Comparison of ENCODE assay signal across 15 mouse cellular contexts in genomic region chr6:43642375-43642774, GRCm38 (mm10). TPM values are rescaled to one million over a fixed set of nuclear protein-coding genes. Genes with fewer than 3 reads are reported as not detected.
DNase-seq lines count a peak whose midpoint lies in the region; ATAC-seq and TF ChIP-seq lines count a peak whose summit lies in the region.
"Had no signal": no experiment of that assay in that cellular context is flagged by ENCODE, and none has a peak within 500 bp of the region (broad histone marks: within the 10 kb centered on the region; RNA-seq: fewer than 3 reads in every experiment).

No protein-coding gene starts in this region.

- H3K27me3 ChIP-seq in G1E (ENCODE audit: insufficient read depth, low read length), result no peaks in the 10 kb centered on the region
- no peaks in the 10 kb centered on the region for H3K27me3 ChIP-seq in MEL (ENCODE audit: control insufficient read depth in 1 of 2, insufficient read depth in 2 of 2, low read length in 2 of 2)
- no peaks in the 10 kb centered on the region for H3K27me3 ChIP-seq in forebrain, embryonic 12.5 days
- H3K27me3 ChIP-seq: forebrain, embryonic 15.5 days; limb, embryonic 15.5 days; midbrain, embryonic 12.5 days had no signal

- H3K4me3 ChIP-seq in G1E (ENCODE audit: low read depth, low read length), result no peak overlapping the region
- no peak overlapping the region for H3K4me3 ChIP-seq in MEL (ENCODE audit: control insufficient read depth in 1 of 2, insufficient read depth in 1 of 2, low read depth in 2 of 2, low read length in 2 of 2)
- H3K4me3 ChIP-seq in forebrain, embryonic 12.5 days (replicated peaks), result no peak overlapping the region
- H3K4me3 ChIP-seq in gastrocnemius, adult 2 months, result no peak overlapping the region
- H3K4me3 ChIP-seq: forebrain, embryonic 15.5 days; limb, embryonic 15.5 days; midbrain, embryonic 12.5 days had no signal

- TF ChIP-seq CTCF in G1E (IDR thresholded peaks at IDR 0.05; ENCODE audit: low read depth, low read length) (no peak), MEL (IDR thresholded peaks at IDR 0.05 in 2 of 3, conservative IDR thresholded peaks at IDR 0.05 in 1 of 3; ENCODE audit: control insufficient read depth in 1 of 3, insufficient read depth in 1 of 3, low read depth in 2 of 3, low read length in 3 of 3, poor library complexity in 1 of 3, severe bottlenecking in 1 of 3) (no peak)
- no peak for TF ChIP-seq CTCF in gastrocnemius, adult 2 months (IDR thresholded peaks at IDR 0.05)

- H3K79me2 ChIP-seq in MEL (ENCODE audit: control insufficient read depth, insufficient read depth, low read length, poor library complexity), result no peaks in the 10 kb centered on the region; the same call in 1 of the 2 replicates

- peaks cover 7% of the 10 kb centered on the region for H3K36me3 ChIP-seq in G1E (replicated peaks)
- peaks cover 0 to 23% of the 10 kb centered on the region in 2 experiments; a peak in 2 of 4 replicates for H3K36me3 ChIP-seq in MEL (ENCODE audit: control insufficient read depth in 1 of 2, insufficient read depth in 2 of 2, low read length in 2 of 2)
- no peaks in the 10 kb centered on the region for H3K36me3 ChIP-seq in forebrain, embryonic 12.5 days (replicated peaks)
- H3K36me3 ChIP-seq: forebrain, embryonic 15.5 days; limb, embryonic 15.5 days; midbrain, embryonic 12.5 days had no signal

- TF ChIP-seq POLR2A in MEL (IDR thresholded peaks at IDR 0.05; ENCODE audit: control insufficient read depth in 1 of 2, insufficient read depth in 1 of 2, low read depth in 1 of 2, low read length in 2 of 2, poor library complexity in 1 of 2), result no peak

- WGBS in forebrain, embryonic 12.5 days, result 77% methylated on average over 5 of the region's 5 CpGs

- no peak for TF ChIP-seq EP300 in MEL (IDR thresholded peaks at IDR 0.05; ENCODE audit: low read depth in 1 of 2, low read length in 2 of 2)

- intact Hi-C loops in left cerebral cortex, postnatal 25 days (cut with DNase I), result loop anchor here (1.0 to 2.0 kb wide), 2 partner anchors 24 to 126 kb away; partner anchors contain the start of gene Tpk1
- intact Hi-C loops in gastrocnemius, adult 2 months (cut with DNase I), result no loop called here

- DNase-seq in layer of hippocampus, adult 11-12 months (ENCODE audit: low spot score), result peak; percentile 33
- DNase-seq in layer of hippocampus, postnatal 36 days, result no peak
- no peak for DNase-seq in G1E (ENCODE audit: low spot score)
- no peak for DNase-seq in MEL (ENCODE audit: low read depth, low spot score)
- DNase-seq in left cerebral cortex, postnatal 25 days (ENCODE audit: low spot score in 2 of 2), result peak; percentile 18 to 89
- no peak for DNase-seq in gastrocnemius, adult 2 months
- DNase-seq: cerebellum, adult 11 months; cerebellum, postnatal 14 days; gastrocnemius, postnatal 25 days; lung, adult 18-20 months; lung, postnatal 36 days had no signal

- H3K9me3 ChIP-seq in G1E (replicated peaks) (no peaks in the 10 kb centered on the region), MEL (replicated peaks; ENCODE audit: insufficient read depth, low read length) (no peaks in the 10 kb centered on the region)
- no peaks in the 10 kb centered on the region for H3K9me3 ChIP-seq in forebrain, embryonic 12.5 days
- H3K9me3 ChIP-seq: forebrain, embryonic 15.5 days; limb, embryonic 15.5 days; midbrain, embryonic 12.5 days had no signal

- H3K9ac ChIP-seq in MEL (ENCODE audit: control insufficient read depth, low read depth, low read length, poor library complexity, severe bottlenecking), result no peak overlapping the region
- H3K9ac ChIP-seq in forebrain, embryonic 12.5 days, result no peak overlapping the region
- H3K9ac ChIP-seq: forebrain, embryonic 15.5 days; limb, embryonic 15.5 days; midbrain, embryonic 12.5 days had no signal

- ATAC-seq in G1E (ENCODE audit: extremely low read depth, insufficient number of reproducible peaks, low FRiP score, poor library complexity, severe bottlenecking), result peak; percentile 34
- ATAC-seq in forebrain, embryonic 12.5 days (ENCODE audit: low FRiP score), result no peak
- ATAC-seq: forebrain, embryonic 15.5 days had no signal

- no peak overlapping the region for H3K4me2 ChIP-seq in forebrain, embryonic 12.5 days
- H3K4me2 ChIP-seq: forebrain, embryonic 15.5 days; limb, embryonic 15.5 days; midbrain, embryonic 12.5 days had no signal

- TF ChIP-seq RAD21 in MEL (IDR thresholded peaks at IDR 0.05; ENCODE audit: low read depth, low read length), result no peak

- no peak overlapping the region for H3K27ac ChIP-seq in MEL (ENCODE audit: control insufficient read depth, low read depth, low read length)
- no peak overlapping the region for H3K27ac ChIP-seq in forebrain, embryonic 12.5 days
- H3K27ac ChIP-seq in gastrocnemius, adult 2 months, result no peak overlapping the region
- H3K27ac ChIP-seq: forebrain, embryonic 15.5 days; limb, embryonic 15.5 days; midbrain, embryonic 12.5 days had no signal

- H3K4me1 ChIP-seq in G1E (ENCODE audit: insufficient read depth, low read depth, low read length), result peaks cover 3% of the 10 kb centered on the region; the same call in 1 of the 2 replicates
- H3K4me1 ChIP-seq in MEL (ENCODE audit: control insufficient read depth in 1 of 2, insufficient read depth in 2 of 2, low read length in 2 of 2), result peaks cover 10 to 11% of the 10 kb centered on the region in 2 experiments
- H3K4me1 ChIP-seq in forebrain, embryonic 12.5 days, result no peaks in the 10 kb centered on the region
- H3K4me1 ChIP-seq: forebrain, embryonic 15.5 days; limb, embryonic 15.5 days; midbrain, embryonic 12.5 days had no signal

TF ChIP-seq in MEL, 35 proteins besides CTCF, POLR2A, EP300 and RAD21:
- TF ChIP-seq TAL1 (IDR thresholded peaks at IDR 0.05; ENCODE audit: low read length), result 0 out of 2 replicates have a peak, but pooled peaks have one; percentile 8
- peak; percentile 45 for TF ChIP-seq GATA1 (IDR thresholded peaks at IDR 0.05; ENCODE audit: low read depth, low read length)
- no peak for TF ChIP-seq USF2 (IDR thresholded peaks at IDR 0.05; ENCODE audit: borderline replicate concordance in 1 of 2, insufficient read depth in 1 of 2, low read depth in 1 of 2, low read length in 2 of 2)

RNA-seq across cellular contexts. Expression of gene Tpk1, which starts 23.7 kb away (rescaled TPM):
- 1 to 10 TPM; 1.6 to 2.5 TPM for total RNA-seq in layer of hippocampus, postnatal 36 days (2021)
- total RNA-seq in G1E (2014; fragmentation: Nextera tagmentation) (27.5 and 34.7 TPM in 2 replicates), G1E (2017) (10.3 and 10.9 TPM in 2 replicates), MEL (2012; rRNA removed) (3.5 and 4.2 TPM in 2 replicates)
- polyA plus RNA-seq in G1E (2012) (2.0 and 2.5 TPM in 2 replicates), MEL (2012; ENCODE audit: insufficient read depth in 1 of 2, insufficient read length in 2 of 2, low read depth in 1 of 2, low replicate concordance in 2 of 2, missing spikeins in 1 of 2) (10 to 100 TPM in 1 of 2 experiments, not detected in 1; 12.6 TPM)
- total RNA-seq in left cerebral cortex, postnatal 25 days (2021), result 1 to 10 TPM; 3.1 to 4.2 TPM
- 3.9 and 4.9 TPM in 2 replicates for polyA plus RNA-seq in forebrain, embryonic 12.5 days (2016; fragmentation: Nextera tagmentation; extraction: Ambion mirVana)
- 1 to 10 TPM; 1.8 to 2.1 TPM for total RNA-seq in gastrocnemius, adult 2 months (2021)

Comparison
In these comparisons a context has a peak if more than half of its experiments do, and no peak if none do; other contexts are left out.
1. DNase-seq: peak in layer of hippocampus, adult 11-12 months (single experiment) and left cerebral cortex, postnatal 25 days (2 of 2); none in layer of hippocampus, postnatal 36 days (0 of 2), G1E (single experiment), MEL (single experiment) and gastrocnemius, adult 2 months (single experiment).